Mouse (Mus musculus) 3T3-L1 (cell line): ENCODE data around the gene Gpc3.

ENCODE experiments used
- DNase-seq: peaks from one replicate; pipeline ENCODE4 v3.0.0-alpha.2; 2015; ENCODE audit warnings: low read depth, low spot score

Gpc3 gene

DNA sequence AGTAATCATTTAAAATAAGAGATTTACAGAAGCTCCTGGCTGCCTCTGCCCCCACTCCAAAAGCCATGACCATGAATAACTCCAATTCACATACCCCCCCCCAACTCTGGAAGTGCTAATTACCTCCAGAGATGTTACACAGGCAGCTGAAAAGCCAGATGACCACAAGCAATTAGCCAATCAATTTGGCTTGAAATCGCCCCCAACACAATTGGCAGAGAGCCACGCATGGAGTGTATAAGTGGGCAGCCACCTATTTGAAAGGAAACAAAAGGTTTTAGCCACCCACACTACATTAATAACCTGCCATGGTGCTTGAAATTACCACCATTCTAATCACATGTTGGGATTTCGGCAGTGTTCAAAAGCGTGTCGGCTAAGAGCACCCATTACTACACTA lies 55.2 kb downstream of the Gpc3 start:
- DNase-seq = no peak

DNA sequence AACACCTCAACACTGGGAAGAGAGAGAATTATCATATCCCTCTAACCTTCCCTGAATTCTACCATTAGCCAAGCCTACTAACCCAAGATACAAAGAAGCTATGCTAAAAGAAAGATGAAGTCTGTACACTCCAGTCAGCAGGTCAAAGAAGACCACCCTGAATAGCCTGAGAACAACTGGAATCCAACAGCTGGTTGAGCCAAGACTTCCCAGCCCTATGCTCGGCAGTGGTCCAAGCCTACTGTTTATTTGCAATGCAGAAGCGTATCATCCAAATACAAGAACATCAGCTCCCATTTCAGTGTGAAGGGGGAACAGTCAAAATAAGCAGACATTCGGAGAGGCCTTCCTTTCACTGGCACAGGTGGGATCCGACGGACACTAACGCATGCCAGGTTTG lies 56.3 kb downstream of the Gpc3 start:
- DNase-seq = no peak

DNA sequence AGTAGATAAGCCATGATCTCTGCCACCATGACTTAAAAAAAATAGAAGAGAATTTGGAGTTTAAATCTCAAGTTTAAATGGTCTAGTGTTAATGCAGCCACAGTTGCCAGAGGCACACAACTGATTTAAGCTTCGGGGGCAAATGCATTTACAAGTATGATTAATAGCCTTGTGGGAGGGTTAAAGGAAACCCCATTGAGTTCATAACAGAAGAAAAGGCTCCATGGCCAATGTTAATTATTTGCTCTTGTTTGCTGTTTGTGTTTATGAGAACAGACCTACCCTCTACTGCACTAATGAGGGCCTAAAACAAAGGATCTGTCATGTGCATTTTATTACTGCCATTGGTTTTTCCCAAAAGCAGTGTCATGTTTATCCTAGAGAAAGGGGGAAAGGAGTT lies 62.5 kb downstream of the Gpc3 start:
- DNase-seq = no peak

DNA sequence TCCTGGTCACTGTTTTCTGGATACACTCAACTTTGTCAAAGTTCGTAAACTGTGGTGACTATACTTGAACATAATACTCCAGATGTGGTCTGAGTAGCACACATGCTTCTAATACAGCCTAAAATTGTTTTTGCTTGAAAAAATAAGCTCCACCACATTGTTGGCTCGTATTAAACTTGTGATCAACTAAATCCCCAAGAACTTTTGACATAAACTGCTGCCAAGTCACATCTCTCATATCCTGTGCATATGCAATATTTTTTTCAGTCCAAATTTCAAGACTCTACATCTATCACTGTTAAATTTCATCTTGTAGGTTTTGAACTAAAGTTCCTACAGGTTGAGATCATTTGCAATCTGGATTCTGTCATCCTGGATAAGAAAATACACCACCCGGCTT lies 69.1 kb downstream of the Gpc3 start:
- DNase-seq = no peak

DNA sequence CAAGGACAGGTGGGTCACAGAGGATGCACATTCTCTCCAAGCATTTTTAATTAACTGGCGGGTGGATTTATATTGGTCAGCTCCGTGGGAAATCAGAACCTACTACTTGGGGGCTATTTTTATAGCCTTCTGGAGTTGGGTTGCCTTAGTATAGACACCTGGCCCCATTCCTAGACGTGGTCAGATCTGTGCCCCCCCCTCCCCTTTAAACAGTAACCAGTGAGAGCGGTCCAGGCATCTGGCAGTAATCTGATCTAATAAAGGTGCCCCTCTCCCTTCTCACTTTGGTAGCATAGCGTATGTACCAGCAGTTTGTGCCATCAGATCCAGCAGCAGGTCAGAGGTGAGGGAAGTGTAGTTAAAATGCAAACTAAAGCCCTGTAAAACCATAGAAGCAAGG lies 76.5 kb downstream of the Gpc3 start:
- DNase-seq = no peak

DNA sequence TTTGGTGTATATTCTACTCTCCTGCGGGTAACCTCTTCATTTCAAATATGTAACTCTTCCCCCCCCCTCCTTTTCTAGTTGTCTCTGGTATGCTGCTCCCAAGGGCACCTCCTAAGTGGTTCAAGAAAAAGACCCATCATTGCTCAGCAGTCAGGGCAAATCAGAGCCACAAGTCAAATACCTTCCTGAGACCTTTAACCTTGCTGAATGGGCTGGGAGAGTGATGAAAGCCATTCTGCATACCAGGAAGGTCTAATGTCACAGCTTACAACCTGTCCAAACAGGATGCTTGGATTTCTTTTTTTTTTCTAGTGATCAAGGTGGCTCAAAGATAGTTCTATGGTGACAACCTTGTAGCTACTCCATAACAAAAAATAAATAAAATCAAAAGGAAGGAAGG lies 80.0 kb downstream of the Gpc3 start:
- DNase-seq = no peak

DNA sequence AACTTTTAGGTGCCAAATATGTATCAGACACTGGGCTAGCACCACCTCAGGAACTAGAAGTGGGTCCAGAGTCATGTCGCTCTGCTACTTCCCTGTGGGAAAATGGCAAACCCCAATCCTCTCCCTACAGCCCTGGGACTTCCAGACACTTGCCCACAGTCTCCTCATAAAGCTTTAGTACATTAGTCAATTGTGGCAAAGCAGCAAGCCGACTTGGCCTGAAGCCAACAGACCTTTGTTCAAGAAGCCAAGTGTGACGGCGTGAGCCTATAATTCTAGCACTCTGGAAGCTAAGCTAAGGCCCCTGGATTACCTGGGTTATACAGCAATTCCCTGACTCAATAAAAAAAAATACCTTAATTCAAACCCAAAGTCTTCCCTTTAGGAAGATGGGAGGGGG lies 80.7 kb downstream of the Gpc3 start:
- DNase-seq = no peak

DNA sequence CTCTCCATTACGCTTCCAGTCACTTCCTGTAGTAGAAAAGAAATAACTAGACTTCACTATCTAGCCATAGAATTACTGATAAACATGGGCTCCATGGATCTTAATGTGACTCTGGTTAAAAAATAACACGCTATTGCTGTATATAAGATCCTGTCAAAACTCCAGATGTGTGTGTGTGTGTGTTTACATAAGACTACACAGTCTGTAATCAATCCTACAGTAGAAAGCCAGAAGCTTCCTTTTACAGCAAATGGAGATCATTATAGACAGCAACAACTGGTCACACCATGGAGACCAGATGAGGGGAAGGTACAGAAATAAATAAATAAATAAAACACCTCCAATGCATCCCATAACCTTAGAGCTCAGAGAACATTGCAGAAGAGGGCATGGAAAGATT lies 81.6 kb downstream of the Gpc3 start:
- DNase-seq = no peak

DNA sequence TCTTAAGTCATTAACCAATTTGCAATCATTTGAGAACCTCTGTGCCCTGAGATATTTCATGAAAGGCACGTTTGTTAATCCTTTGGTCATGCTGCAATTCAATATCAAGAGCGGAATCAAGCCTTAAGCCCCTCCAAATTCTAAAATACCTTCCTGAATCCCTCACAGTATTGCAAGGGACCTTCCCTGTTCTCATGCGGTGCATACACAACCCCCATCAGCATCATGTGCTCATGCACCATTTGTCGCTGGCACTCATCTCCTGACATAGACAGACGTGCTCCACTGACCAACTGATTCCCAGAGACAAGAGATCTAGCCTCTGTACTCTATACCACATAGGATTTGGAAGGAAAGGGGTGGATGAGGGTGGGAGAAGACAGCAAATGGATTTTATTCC lies 87.7 kb downstream of the Gpc3 start:
- no peak for DNase-seq

DNA sequence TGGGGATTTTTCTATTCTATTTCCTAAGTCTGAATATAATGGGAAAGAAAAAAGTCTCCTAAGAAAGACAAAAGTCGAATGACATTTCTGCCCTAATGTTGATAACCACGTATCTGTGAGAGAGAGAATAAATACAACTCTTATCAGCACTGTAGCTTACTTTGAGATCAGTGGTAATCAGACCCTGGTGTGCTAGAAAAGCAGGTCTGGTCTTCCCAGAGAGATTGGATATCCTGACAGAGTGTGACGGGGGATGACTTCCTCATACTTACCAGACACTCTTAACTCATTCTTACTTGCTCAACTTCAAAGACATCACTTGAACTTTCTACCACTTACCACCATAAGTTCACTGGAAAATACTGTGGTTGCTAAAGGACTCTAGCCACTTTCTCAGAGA lies 88.6 kb downstream of the Gpc3 start:
- DNase-seq = no peak

DNA sequence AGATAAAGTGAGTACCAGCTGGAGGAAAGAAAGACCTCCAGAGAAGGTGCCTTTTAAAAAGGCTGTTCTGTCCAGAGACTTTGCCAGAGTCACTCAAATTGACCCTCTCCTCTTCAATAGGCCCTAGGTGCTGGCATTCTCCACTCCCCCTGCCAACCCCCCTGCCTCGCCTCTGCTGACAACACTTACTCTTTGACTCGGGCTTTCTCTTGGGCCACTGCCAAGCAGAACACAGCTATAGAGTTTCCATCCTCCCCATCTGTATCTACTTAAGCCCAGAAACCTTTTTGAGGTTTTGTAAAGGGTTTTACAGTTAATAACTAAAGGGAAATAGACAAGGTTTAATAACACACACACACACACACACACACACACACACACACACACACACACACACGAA lies 99.2 kb downstream of the Gpc3 start:
- DNase-seq = peak; percentile 2

DNA sequence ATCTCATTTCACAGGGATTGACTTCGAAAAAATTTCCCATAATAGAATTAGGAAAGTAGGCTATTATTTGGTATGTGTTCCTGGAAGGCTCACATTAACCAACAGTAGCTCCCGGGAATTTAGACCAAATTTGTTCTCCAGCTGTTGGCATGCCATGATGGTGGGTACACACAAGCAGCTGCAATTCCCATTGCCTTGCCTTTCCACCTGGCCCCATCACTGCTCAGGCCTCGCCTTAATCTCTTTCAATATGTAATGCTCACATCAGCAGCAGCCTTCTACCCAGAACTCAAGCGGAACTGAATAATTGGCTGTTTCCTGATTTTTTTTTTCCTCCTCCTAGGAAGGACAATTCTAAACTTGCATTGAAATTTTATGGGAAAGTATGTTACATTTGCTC lies 102.6 kb downstream of the Gpc3 start:
- no peak for DNase-seq

DNA sequence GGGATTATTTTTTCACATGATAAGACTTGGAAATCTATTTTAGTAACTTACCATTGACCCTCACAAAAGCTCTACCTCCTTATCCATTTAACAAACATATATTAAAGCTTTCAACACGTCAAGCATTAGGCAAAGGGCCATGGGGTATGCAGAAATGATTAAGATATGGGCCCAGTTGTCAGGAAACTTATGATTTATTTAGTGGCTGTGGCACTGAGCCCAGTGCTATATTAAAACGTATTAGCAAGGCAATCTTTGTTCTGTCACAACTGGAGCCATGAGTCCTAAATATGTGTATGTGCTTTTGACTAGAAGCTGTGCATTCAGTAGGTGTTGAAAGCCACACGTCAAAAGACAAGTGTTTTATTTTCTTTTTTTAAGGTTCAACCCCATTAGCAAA lies 109.9 kb downstream of the Gpc3 start:
- DNase-seq = no peak

DNA sequence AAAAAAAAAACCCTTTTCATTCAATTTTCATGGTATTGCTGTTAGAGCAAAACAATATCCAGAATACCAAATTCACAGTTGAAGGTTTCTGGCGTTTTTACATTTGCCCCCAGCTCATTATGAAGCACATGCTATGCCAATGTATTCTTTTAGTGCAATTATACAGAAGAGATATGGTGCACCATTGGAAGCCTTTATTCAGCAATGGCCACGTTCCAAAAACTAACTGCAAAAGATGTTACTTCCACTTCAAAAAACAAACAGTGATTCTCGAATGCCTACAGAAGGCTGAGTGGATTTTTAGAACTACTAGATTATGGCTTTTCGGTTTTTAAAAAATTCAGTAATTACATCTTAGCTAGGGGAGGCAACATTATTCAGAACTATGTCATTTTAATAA lies 124.3 kb downstream of the Gpc3 start:
- DNase-seq = no peak

DNA sequence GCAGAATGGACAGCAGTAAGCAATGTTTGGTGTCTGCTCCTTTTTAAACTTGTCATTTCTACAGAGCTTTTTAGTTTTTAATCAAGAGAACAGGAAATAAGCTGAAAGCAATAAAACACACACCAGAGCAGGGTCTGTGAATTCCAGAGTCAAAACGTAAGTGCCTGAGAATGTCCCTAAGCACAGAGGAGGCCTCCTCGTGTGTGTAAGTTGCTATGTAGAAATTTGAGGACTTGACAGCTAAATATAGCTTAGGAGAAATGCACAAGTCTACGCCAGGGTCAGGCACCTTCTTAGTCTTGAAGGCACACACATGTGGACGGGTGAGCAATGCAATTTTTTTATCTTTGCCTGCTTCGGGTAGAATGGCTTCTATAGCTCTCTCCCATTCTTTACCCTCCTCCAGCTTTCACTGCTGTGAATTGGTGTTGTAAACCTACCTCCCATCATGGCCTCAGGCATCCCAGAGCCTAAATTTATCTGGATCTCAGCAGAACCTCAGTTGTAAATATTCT lies 158.6 kb downstream of the Gpc3 start:
- DNase-seq = no peak

DNA sequence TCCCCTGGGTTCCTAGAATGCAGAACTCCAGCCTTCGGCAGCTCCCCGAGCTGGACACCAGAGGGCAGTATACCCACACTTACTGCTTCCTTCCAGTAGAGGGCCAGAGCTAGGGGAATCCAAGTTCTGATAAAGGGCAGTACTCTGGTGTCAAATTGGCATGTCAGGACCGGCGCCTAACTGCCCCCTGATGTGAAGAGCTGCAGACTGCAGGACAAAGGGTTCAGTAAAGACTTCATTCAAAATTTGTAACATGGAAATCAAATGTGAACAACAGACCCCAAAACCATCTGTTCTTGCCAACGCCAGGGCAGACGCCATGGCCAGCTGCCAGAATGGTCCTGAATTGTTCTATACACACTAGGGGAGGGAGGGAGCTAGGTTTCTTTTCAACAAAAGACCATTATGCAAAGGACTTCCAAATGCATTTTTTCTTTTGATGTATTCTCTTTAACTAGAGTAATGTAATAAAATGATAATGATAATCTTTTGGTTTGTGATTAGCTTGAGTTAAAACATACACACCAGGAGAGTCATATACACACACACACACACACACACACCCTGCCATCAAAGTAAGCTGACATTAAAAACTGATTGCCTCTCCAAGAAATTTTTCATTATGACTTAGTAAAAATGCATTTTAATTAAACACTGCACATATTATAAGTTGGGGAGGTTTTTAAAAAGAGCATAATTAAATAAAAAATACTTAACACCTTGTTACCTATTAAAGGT lies 160.1 kb downstream of the Gpc3 start:
- DNase-seq = peak; percentile 80

DNA sequence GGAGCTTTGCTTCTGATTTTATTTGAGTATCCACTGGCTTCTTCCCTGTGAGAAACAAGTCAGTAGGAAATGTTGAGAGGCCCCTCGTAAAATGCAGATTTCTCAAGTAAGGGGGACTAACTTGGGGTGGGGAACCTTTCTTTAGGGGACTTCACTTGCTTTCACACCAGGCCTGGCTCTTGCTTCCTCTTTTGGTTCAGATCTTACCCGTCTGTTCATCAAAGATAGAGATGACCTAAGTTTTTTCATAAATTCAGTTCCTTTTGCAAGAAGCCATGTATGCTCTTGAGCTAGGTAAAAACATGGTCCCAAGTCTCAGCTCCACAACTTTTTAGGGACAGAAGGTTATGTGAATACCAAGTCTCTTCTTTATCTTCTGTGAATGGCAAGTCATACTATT lies 164.6 kb downstream of the Gpc3 start:
- DNase-seq = no peak

DNA sequence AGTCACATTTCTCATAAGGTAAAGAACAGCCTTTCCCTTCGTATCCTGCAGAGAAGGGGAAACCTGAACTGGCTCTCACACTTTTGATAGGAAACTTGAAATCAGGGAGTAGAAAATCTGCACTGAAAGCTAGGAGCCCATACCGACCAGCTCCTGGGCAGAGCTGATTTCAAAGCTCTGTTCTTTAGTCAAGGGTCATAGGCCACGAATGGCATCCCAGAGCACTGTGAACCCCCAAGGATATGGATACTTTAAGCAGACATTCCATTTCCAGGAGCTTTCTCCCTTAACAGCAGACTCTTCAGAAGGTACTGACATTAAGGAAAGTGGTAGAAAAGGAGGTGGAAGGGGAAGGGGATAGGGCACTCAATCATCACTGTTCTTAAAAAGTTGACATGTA lies 165.3 kb downstream of the Gpc3 start:
- DNase-seq = no peak

DNA sequence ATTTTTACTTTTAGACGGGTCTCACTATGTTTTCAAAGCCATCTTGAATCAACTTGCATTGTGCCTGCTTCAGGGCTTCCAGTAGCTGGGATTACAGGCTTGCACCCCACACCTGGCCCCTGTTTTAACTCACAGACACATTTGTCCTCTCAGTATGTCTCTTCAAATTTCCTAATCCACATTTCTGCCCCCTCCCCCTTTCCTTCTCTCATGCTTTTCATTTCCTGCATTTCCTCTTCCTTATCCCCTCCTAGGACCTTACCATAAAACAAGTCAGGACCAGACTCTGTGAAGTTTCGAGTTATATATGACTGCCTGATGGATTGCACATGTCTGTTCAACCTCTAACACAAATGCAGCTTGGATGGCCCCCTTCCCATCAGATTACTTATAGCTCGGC lies 167.2 kb downstream of the Gpc3 start:
- no peak for DNase-seq

DNA sequence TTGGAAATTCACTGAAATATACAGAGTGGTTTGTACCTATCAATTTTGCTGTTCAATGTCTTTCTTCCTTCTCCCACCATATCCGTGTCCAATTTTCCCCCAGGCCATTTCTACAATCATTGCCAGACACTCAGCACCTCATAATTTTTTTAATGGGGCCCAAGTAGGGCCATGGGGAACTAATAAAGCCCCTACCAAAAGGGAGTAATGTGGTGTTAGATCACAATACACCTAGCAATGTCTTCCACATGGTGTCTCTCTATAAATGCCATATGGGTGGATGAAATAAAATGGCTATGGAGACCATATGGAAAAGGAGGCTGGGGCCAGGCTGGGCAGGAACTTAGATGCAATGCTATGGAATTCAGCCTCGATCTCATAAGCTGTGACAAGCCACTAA lies 168.8 kb downstream of the Gpc3 start:
- DNase-seq = no peak

DNA sequence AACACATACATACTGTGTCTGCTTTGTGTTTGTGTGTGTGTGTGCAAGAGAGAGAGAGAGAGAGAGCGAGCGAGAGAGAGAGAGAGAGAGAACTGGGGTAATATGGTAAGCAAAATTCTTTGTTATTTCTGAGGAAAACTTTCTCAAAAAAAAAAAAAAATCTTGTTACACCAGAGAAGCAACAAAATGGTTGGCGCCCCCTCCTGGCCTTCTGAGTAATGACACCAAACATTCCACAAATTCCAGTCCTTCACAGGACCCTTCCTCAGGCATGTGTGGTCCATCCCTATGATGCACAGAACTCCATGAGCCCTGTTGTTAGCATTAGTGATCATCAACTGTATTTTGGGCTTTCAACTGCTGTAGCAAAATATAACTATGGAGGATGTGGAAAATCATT lies 172.0 kb downstream of the Gpc3 start:
- DNase-seq = peak; percentile 28

DNA sequence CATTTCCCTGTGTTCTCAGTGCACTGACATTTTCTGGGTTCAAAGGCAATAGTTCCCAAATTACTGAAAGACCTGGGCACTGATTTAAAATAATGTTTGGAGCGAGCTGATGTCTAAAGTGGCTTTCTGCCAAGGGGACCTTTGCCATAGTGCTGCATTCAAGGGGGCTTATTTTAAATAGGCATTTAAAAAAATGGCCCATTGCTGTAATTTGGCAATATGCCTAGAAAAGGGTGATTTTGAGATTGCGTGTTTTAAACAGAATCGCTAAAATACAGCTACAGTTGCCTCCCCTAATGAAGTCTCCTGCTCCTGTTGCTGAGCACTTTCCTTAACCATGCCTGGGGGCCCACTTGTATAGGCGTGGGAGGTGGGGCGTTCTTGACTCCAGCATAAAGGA lies 174.3 kb downstream of the Gpc3 start:
- no peak for DNase-seq

DNA sequence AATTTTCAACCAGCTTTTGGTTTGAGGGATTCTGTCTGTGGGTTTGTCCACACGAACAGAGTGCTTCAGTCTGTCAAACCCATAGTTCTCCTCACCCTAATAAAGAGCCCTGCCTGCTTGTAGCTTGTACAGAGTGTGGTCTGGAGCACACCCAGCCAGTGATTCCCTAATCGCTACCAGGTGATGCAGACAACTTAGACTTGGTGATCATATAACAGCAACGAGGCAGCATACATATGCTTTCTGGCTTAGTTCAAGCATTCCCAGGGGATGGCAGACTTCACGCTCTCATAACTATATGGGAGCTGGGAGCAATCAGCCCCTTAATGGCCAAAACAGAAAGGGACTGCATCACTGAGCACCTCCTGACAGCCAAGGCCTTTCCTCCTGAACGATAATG lies 188.1 kb downstream of the Gpc3 start:
- DNase-seq = peak; percentile 1

DNA sequence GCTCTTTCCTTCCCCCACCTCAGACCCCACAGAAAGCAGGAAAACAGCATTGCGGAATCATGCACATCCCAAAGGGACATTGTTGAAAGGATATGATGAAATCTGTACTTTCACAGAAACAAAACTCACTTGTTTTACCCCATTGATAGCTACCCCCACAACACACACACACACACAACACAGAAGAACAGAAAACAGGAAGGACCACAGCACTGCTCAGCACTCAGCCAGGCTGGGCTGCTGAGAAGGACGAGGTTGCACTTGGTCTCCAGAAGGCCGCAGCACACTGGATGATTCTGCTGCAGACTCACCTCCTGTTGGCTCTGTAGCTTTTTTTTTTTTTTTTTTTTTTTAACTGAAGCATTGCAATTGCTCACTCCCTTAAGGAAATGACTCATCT lies 193.9 kb downstream of the Gpc3 start:
- no peak for DNase-seq
